Mouse (Mus musculus) neural tube, embryonic 11.5 days (tissue): Measurements from ENCODE around the gene Nkx3-2. TPM values are rescaled to one million over a fixed set of nuclear protein-coding genes. Genes with fewer than 3 reads are reported as not detected.

ENCODE experiments used
- ATAC-seq: fragments of 200-750 bp; cut with Nextera tagmentation; 2 replicates; pipeline ENCODE4 v1.8.0; 2017; ENCODE audit warnings: moderate number of reproducible peaks, mild to moderate bottlenecking, moderate TSS enrichment, moderate library complexity; ENCODE audit not compliant: insufficient read depth, low FRiP score, low TSS enrichment
- DNase-seq: peaks from one replicate; pipeline ENCODE4 v3.0.0-alpha.2; 2015; ENCODE audit warnings: low spot score
- H3K27ac ChIP-seq: fragments of 300-500 bp; sonication (generic); 2 replicates; pipeline ENCODE4 v1.5.1; 2014; ENCODE audit warnings: low read depth, mild to moderate bottlenecking, low read length
- H3K27me3 ChIP-seq: fragments of 300-500 bp; sonication (generic); 2 replicates; pipeline ENCODE4 v1.6.1; 2014; ENCODE audit warnings: mild to moderate bottlenecking, low read length, mixed read lengths; ENCODE audit not compliant: control insufficient read depth, insufficient read depth
- H3K36me3 ChIP-seq: fragments of 300-500 bp; sonication (generic); 2 replicates; pipeline ENCODE4 v1.6.1; 2014; ENCODE audit warnings: mild to moderate bottlenecking, low read length, moderate library complexity, mixed read lengths; ENCODE audit not compliant: control insufficient read depth, insufficient read depth
- H3K4me1 ChIP-seq: fragments of 300-500 bp; sonication (generic); 2 replicates; pipeline ENCODE4 v1.6.1; 2014; ENCODE audit warnings: low read length, mixed read lengths; ENCODE audit not compliant: control insufficient read depth, insufficient read depth
- H3K4me2 ChIP-seq: fragments of 300-500 bp; sonication (generic); 2 replicates; pipeline ENCODE4 v1.6.1; 2014; ENCODE audit warnings: low read depth, mild to moderate bottlenecking, moderate library complexity
- H3K4me3 ChIP-seq: fragments of 300-500 bp; sonication (generic); 2 replicates; pipeline ENCODE4 v1.5.1; 2014; ENCODE audit warnings: low read depth, low read length
- H3K9ac ChIP-seq: fragments of 300-500 bp; sonication (generic); 2 replicates; pipeline ENCODE4 v1.6.1; 2014; ENCODE audit warnings: mild to moderate bottlenecking, low read length
- H3K9me3 ChIP-seq: fragments of 300-500 bp; sonication (generic); 2 replicates; pipeline ENCODE4 v1.6.1; 2016; ENCODE audit warnings: low read length; ENCODE audit not compliant: control insufficient read depth
- WGBS: fragments of 180-500 bp; shearing (Covaris S2); extraction: QIAGEN DNeasy Blood & Tissue Kit; methylation state at CpG from one replicate; pipeline ENCODE4 v1.1.7; 2014; 5-methylcytosine and 5-hydroxymethylcytosine counted together
- polyA plus RNA-seq: library from polyadenylated mRNA; unstranded; fragments of >200 nt; fragmentation: Nextera tagmentation; extraction: Ambion mirVana; gene quantifications from 2 replicates; pipeline ENCODE4 v1.2.1, GENCODE M21; 2014

The Nkx3-2 gene
- polyA plus RNA-seq, 1 experiment from 2014 or later, result 2.5 TPM

GRCm38 (mm10) chr5:41758671-41759639 is 5.3 kb downstream of the Nkx3-2 start:
- Histone ChIP-seq H3K4me1 (peaks cover 7% of the 10 kb centered on the region), H3K27ac (no peak overlapping the region), H3K9ac (no peak overlapping the region), H3K36me3 (no peaks in the 10 kb centered on the region), H3K4me3 (no peak overlapping the region), H3K9me3 (no peaks in the 10 kb centered on the region), H3K4me2 (no peak overlapping the region), H3K27me3 (peaks cover 96% of the 10 kb centered on the region)
- peak; percentile 33 for DNase-seq
- 9% methylated on average over 19 of the region's 19 CpGs for WGBS
- no peak for ATAC-seq

- Histone ChIP-seq H3K9me3 (no peaks in the 10 kb centered on the region), H3K4me2 (no peak overlapping the region), H3K36me3 (no peaks in the 10 kb centered on the region), H3K4me1 (no peaks in the 10 kb centered on the region), H3K27me3 (peaks cover 96% of the 10 kb centered on the region), H3K9ac (no peak overlapping the region), H3K4me3 (no peak overlapping the region), H3K27ac (no peak overlapping the region)
- ATAC-seq (no peak), DNase-seq (no peak)
- 5% methylated on average over 5 of the region's 5 CpGs for WGBS
These were observed 7.0 kb downstream of the Nkx3-2 start for GRCm38 (mm10) chr5:41757338-41757737.

- Histone ChIP-seq H3K4me2 (no peak overlapping the region), H3K9ac (no peak overlapping the region), H3K27ac (no peak overlapping the region), H3K36me3 (no peaks in the 10 kb centered on the region), H3K9me3 (no peaks in the 10 kb centered on the region), H3K27me3 (peaks cover 96% of the 10 kb centered on the region), H3K4me1 (no peaks in the 10 kb centered on the region), H3K4me3 (no peak overlapping the region)
- WGBS, result 3% methylated on average over 4 of the region's 4 CpGs
- DNase-seq, result no peak
- no peak for ATAC-seq
These were observed 7.9 kb downstream of the Nkx3-2 start for GRCm38 (mm10) chr5:41756396-41756795.

GRCm38 (mm10) chr5:41755373-41755960 is 8.8 kb downstream of the Nkx3-2 start:
- 1% methylated on average over 23 of the region's 23 CpGs for WGBS
- DNase-seq (peak; percentile 43), ATAC-seq (no peak)
- H3K9ac ChIP-seq, result no peak overlapping the region
- peaks cover 98% of the 10 kb centered on the region for H3K27me3 ChIP-seq
- H3K4me3 ChIP-seq, result no peak overlapping the region
- H3K36me3 ChIP-seq, result no peaks in the 10 kb centered on the region
- H3K9me3 ChIP-seq, result no peaks in the 10 kb centered on the region
- H3K4me2 ChIP-seq, result no peak overlapping the region
- H3K4me1 ChIP-seq, result no peaks in the 10 kb centered on the region
- no peak overlapping the region for H3K27ac ChIP-seq

GRCm38 (mm10) chr5:41754836-41755235 is 9.5 kb downstream of the Nkx3-2 start:
- Histone ChIP-seq H3K9me3 (no peaks in the 10 kb centered on the region), H3K4me2 (no peak overlapping the region), H3K36me3 (no peaks in the 10 kb centered on the region), H3K27me3 (peaks cover 97% of the 10 kb centered on the region), H3K9ac (no peak overlapping the region), H3K27ac (no peak overlapping the region), H3K4me3 (no peak overlapping the region), H3K4me1 (no peaks in the 10 kb centered on the region)
- ATAC-seq (no peak), DNase-seq (peak; percentile 34)
- WGBS, result under 1% methylated on average over 16 of the region's 16 CpGs

- Histone ChIP-seq H3K9me3 (no peaks in the 10 kb centered on the region), H3K4me3 (no peak overlapping the region), H3K4me1 (no peaks in the 10 kb centered on the region), H3K36me3 (no peaks in the 10 kb centered on the region), H3K27ac (no peak overlapping the region), H3K4me2 (no peak overlapping the region), H3K27me3 (peaks cover 97% of the 10 kb centered on the region), H3K9ac (no peak overlapping the region)
- DNase-seq (peak; percentile 38), ATAC-seq (no peak)
- under 1% methylated on average over 17 of the region's 17 CpGs for WGBS
These were observed 10.0 kb downstream of the Nkx3-2 start for GRCm38 (mm10) chr5:41754226-41754775.

- Histone ChIP-seq H3K36me3 (no peaks in the 10 kb centered on the region), H3K4me1 (no peaks in the 10 kb centered on the region), H3K9ac (no peak overlapping the region), H3K4me3 (no peak overlapping the region), H3K9me3 (no peaks in the 10 kb centered on the region), H3K27me3 (peaks cover 97% of the 10 kb centered on the region), H3K27ac (no peak overlapping the region), H3K4me2 (no peak overlapping the region)
- DNase-seq, result no peak
- 24% methylated on average over 4 of the region's 4 CpGs for WGBS
- ATAC-seq, result no peak
These were observed 11.6 kb downstream of the Nkx3-2 start for GRCm38 (mm10) chr5:41752721-41753120.

GRCm38 (mm10) chr5:41744898-41745780 is 19.2 kb downstream of the Nkx3-2 start:
- 4% methylated on average over 12 of the region's 15 CpGs for WGBS
- Histone ChIP-seq H3K36me3 (no peaks in the 10 kb centered on the region), H3K9me3 (no peaks in the 10 kb centered on the region), H3K4me1 (no peaks in the 10 kb centered on the region), H3K27me3 (peaks cover 60% of the 10 kb centered on the region), H3K27ac (no peak overlapping the region), H3K9ac (no peak overlapping the region), H3K4me2 (no peak overlapping the region), H3K4me3 (no peak overlapping the region)
- ATAC-seq, result peak; percentile 60
- no peak for DNase-seq
